Mouse (Mus musculus) limb, embryonic 14.5 days (tissue): ENCODE results near the gene Pgs1. TPM values are rescaled to one million over a fixed set of nuclear protein-coding genes. Genes with fewer than 3 reads are reported as not detected.
A peak's percentile ranks its signal among the peaks of the same experiment; 100 is the strongest.

Source experiments
- ATAC-seq: fragments of 200-750 bp; cut with Nextera tagmentation; 2 replicates; pipeline ENCODE4 v1.8.0; 2017; ENCODE audit warnings: low read depth, moderate number of reproducible peaks, moderate TSS enrichment; ENCODE audit not compliant: low FRiP score
- DNase-seq: peaks from one replicate; pipeline ENCODE4 v3.0.0-alpha.2; 2015; ENCODE audit warnings: low spot score
- H3K27ac ChIP-seq: fragments of 300-500 bp; sonication (generic); replicated peaks from 2 replicates; pipeline ENCODE4 v1.5.1; 2014; ENCODE audit warnings: low read depth, mild to moderate bottlenecking, low read length, moderate library complexity, mixed read lengths
- H3K27me3 ChIP-seq: fragments of 300-500 bp; sonication (generic); 2 replicates; pipeline ENCODE4 v1.6.1; 2014; ENCODE audit warnings: low read length, mixed read lengths; ENCODE audit not compliant: control insufficient read depth, insufficient read depth
- H3K36me3 ChIP-seq: fragments of 300-500 bp; sonication (generic); 2 replicates; pipeline ENCODE4 v1.6.1; 2014; ENCODE audit warnings: mild to moderate bottlenecking, low read length, moderate library complexity, mixed read lengths; ENCODE audit not compliant: control insufficient read depth, insufficient read depth
- H3K4me1 ChIP-seq: fragments of 300-500 bp; sonication (generic); 2 replicates; pipeline ENCODE4 v1.6.1; 2014; ENCODE audit warnings: antibody characterized with exemption, low read length, mixed read lengths; ENCODE audit not compliant: control insufficient read depth, insufficient read depth
- H3K4me2 ChIP-seq: fragments of 300-500 bp; sonication (generic); replicated peaks from 2 replicates; pipeline ENCODE4 v1.6.1; 2014; ENCODE audit warnings: low read depth, mild to moderate bottlenecking, low read length, moderate library complexity; ENCODE audit not compliant: severe bottlenecking
- H3K4me3 ChIP-seq: fragments of 300-500 bp; sonication (generic); replicated peaks from 2 replicates; pipeline ENCODE4 v1.5.1; 2014; ENCODE audit warnings: low read length
- H3K9ac ChIP-seq: fragments of 300-500 bp; sonication (generic); 2 replicates; pipeline ENCODE4 v1.6.1; 2014; ENCODE audit warnings: mild to moderate bottlenecking, low read depth, low read length, moderate library complexity; ENCODE audit not compliant: severe bottlenecking
- H3K9me3 ChIP-seq: fragments of 300-500 bp; sonication (generic); 2 replicates; pipeline ENCODE4 v1.6.1; 2016; ENCODE audit warnings: low read length; ENCODE audit not compliant: control insufficient read depth
- POLR2A ChIP-seq: fragments of 200-500 bp; IDR thresholded peaks from 2 replicates; pipeline ENCODE4 v1.8.0; 2012; ENCODE audit warnings: inconsistent platforms, mild to moderate bottlenecking, moderate library complexity, borderline replicate concordance; ENCODE audit not compliant: insufficient read depth, insufficient read length; ENCODE audit errors: extremely low read depth
- WGBS: fragments of 180-500 bp; shearing (Covaris S2); extraction: QIAGEN DNeasy Blood & Tissue Kit; methylation state at CpG from one replicate; pipeline ENCODE4 v1.1.7; 2014; 5-methylcytosine and 5-hydroxymethylcytosine counted together
- polyA plus RNA-seq, 2 experiments: library from polyadenylated mRNA; depleted of rRNA in 1 of 2; stranded (reverse) in 1 of 2; unstranded in 1 of 2; fragments of >200 nt; fragmentation: Nextera tagmentation in 1 of 2; extraction: Ambion mirVana in 1 of 2; gene quantifications; 2 replicates each; pipeline versions ENCODE4 v1.2.1 to v1.2.3; 2012 to 2014

Pgs1 gene
- polyA plus RNA-seq, 2 experiments: 30.5 to 36.2 TPM

GRCm38 (mm10) chr11:117966506-117967100, 19.5 kb upstream of the Pgs1 start:
- Histone ChIP-seq H3K4me2 (peak overlapping the region; percentile 97), H3K9ac (no peak overlapping the region), H3K4me3 (peak overlapping the region; percentile 75), H3K36me3 (peaks cover 18% of the 10 kb centered on the region), H3K4me1 (peaks cover 61% of the 10 kb centered on the region), H3K27ac (no peak overlapping the region), H3K27me3 (no peaks in the 10 kb centered on the region), H3K9me3 (no peaks in the 10 kb centered on the region)
- no peak for ATAC-seq
- DNase-seq: no peak
- no peak for TF ChIP-seq POLR2A
- 47% methylated on average over 7 of the region's 7 CpGs for WGBS

- Histone ChIP-seq H3K27me3 (no peaks in the 10 kb centered on the region), H3K9me3 (no peaks in the 10 kb centered on the region), H3K9ac (peak overlapping the region; percentile 88), H3K4me2 (peak overlapping the region; percentile 97), H3K27ac (no peak overlapping the region), H3K36me3 (peaks cover 18% of the 10 kb centered on the region), H3K4me3 (peak overlapping the region; percentile 75), H3K4me1 (peaks cover 54% of the 10 kb centered on the region)
- ATAC-seq (no peak), DNase-seq (no peak)
- no peak for TF ChIP-seq POLR2A
- 11% methylated on average over 32 of the region's 34 CpGs for WGBS
These were observed 18.7 kb upstream of the Pgs1 start for GRCm38 (mm10) chr11:117967249-117968015.

DNA sequence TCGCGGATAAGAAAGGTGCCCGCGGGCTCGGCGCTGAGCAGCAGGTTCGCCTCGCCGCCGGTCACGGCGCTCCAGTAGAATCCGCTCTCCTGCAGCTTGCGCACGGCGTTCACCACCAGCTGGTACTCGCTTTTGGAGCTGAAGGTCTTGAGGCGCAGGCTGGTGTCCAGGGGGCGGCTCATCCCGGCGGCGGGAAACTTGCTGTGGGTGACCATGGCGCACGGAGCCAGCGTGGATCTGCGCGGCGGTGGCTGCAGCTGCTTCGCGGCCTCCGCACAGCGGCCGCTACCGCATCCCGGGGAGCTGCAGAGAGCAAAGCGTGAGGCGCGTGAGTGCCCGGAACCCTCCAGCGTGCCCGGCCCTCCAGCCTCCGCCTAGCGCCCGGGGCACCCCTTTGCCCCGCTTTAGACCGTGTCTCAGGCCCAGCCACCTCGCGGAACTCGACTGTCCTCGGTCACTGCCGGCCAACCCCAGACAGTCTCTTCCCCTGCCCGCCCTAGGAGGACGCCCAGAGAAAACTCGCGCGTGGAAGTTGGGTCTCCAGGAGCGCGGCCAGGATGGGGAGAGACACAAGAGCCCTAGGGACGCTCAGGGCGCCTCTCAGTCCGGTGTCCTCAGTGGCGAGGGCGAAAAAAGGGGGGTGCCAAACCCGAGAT, 17.9 kb upstream of the Pgs1 start:
- ATAC-seq: no peak
- no peak for TF ChIP-seq POLR2A
- under 1% methylated on average over 53 of the region's 64 CpGs for WGBS
- Histone ChIP-seq H3K4me2 (peak overlapping the region; percentile 97), H3K4me1 (peaks cover 47% of the 10 kb centered on the region), H3K9ac (peak overlapping the region; percentile 88), H3K4me3 (peak overlapping the region; percentile 75), H3K27me3 (no peaks in the 10 kb centered on the region), H3K27ac (peak overlapping the region; percentile 97), H3K36me3 (peaks cover 18% of the 10 kb centered on the region), H3K9me3 (no peaks in the 10 kb centered on the region)
- no peak for DNase-seq

- Histone ChIP-seq H3K9ac (peak overlapping the region; percentile 88), H3K27ac (peak overlapping the region; percentile 97), H3K4me1 (peaks cover 44% of the 10 kb centered on the region), H3K9me3 (no peaks in the 10 kb centered on the region), H3K4me3 (peak overlapping the region; percentile 75), H3K36me3 (peaks cover 18% of the 10 kb centered on the region), H3K4me2 (peak overlapping the region; percentile 97), H3K27me3 (no peaks in the 10 kb centered on the region)
- ATAC-seq (peak; percentile 54), DNase-seq (no peak)
- under 1% methylated on average over 32 of the region's 34 CpGs for WGBS
- TF ChIP-seq POLR2A: no peak
These were observed 17.4 kb upstream of the Pgs1 start for GRCm38 (mm10) chr11:117968716-117969099.

- H3K27ac ChIP-seq: peak overlapping the region; percentile 97
- H3K9me3 ChIP-seq: no peaks in the 10 kb centered on the region
- H3K4me1 ChIP-seq: peaks cover 38% of the 10 kb centered on the region
- peak overlapping the region; percentile 88 for H3K9ac ChIP-seq
- peak; percentile 93 for ATAC-seq
- H3K4me3 ChIP-seq: peak overlapping the region; percentile 75
- TF ChIP-seq POLR2A: peak; percentile 86
- no peaks in the 10 kb centered on the region for H3K27me3 ChIP-seq
- H3K4me2 ChIP-seq: peak overlapping the region; percentile 97
- peak; percentile 96 for DNase-seq
- 1% methylated on average over 51 of the region's 65 CpGs for WGBS
- H3K36me3 ChIP-seq: peaks cover 18% of the 10 kb centered on the region
These were observed 16.8 kb upstream of the Pgs1 start for GRCm38 (mm10) chr11:117969100-117969944.
